Mouse (Mus musculus) hindbrain, embryonic 10.5 days (tissue): Measurements from ENCODE around the gene Gpalpp1. TPM values are rescaled to one million over a fixed set of nuclear protein-coding genes. Genes with fewer than 3 reads are reported as not detected.

Experiments used
- DNase-seq: peaks from one replicate; pipeline ENCODE4 v3.0.0-alpha.2; 2017; ENCODE audit warnings: low spot score
- H3K27ac ChIP-seq: fragments of 300-500 bp; sonication (generic); 2 replicates; pipeline ENCODE4 v1.5.1; 2016; ENCODE audit warnings: mild to moderate bottlenecking, moderate library complexity
- H3K27me3 ChIP-seq: fragments of 300-500 bp; sonication (generic); 2 replicates; pipeline ENCODE4 v1.6.1; 2016; ENCODE audit warnings: mild to moderate bottlenecking; ENCODE audit not compliant: poor library complexity, insufficient read depth, severe bottlenecking
- H3K36me3 ChIP-seq: fragments of 300-500 bp; sonication (generic); 2 replicates; pipeline ENCODE4 v1.6.1; 2016; ENCODE audit warnings: mild to moderate bottlenecking, moderate library complexity
- H3K4me1 ChIP-seq: fragments of 300-500 bp; sonication (generic); replicated peaks from 2 replicates; pipeline ENCODE4 v1.6.1; 2016; ENCODE audit warnings: mild to moderate bottlenecking
- H3K4me3 ChIP-seq: fragments of 300-500 bp; sonication (generic); 2 replicates; pipeline ENCODE4 v1.5.1; 2016; ENCODE audit warnings: mild to moderate bottlenecking, moderate library complexity
- H3K9me3 ChIP-seq: fragments of 300-500 bp; sonication (generic); 2 replicates; pipeline ENCODE4 v1.6.1; 2016; ENCODE audit warnings: mild to moderate bottlenecking, moderate library complexity
- WGBS: fragments of 180-500 bp; shearing (Covaris S2); methylation state at CpG from one replicate; pipeline ENCODE4 v1.1.7; 2016; 5-methylcytosine and 5-hydroxymethylcytosine counted together
- polyA plus RNA-seq: library from polyadenylated mRNA; unstranded; fragments of >200 nt; fragmentation: Nextera tagmentation; extraction: Ambion mirVana; gene quantifications from 2 replicates; pipeline ENCODE4 v1.2.1, GENCODE M21; 2016

Gpalpp1 gene
- polyA plus RNA-seq, 1 experiment from 2014 or later, result 13.1 TPM

- 86% methylated on average over 1 of the region's 1 CpGs for WGBS
- H3K4me3 ChIP-seq, result no peak overlapping the region
Measured at GRCm38 (mm10) chr14:76145248-76145647, 34.7 kb upstream of the Gpalpp1 start.

GRCm38 (mm10) chr14:76134975-76135374 lies 24.4 kb upstream of the Gpalpp1 start:
- WGBS, result 96% methylated on average over 4 of the region's 4 CpGs
- Histone ChIP-seq H3K27ac (no peak overlapping the region), H3K36me3 (peaks cover 79% of the 10 kb centered on the region), H3K4me1 (no peaks in the 10 kb centered on the region), H3K4me3 (no peak overlapping the region), H3K9me3 (no peaks in the 10 kb centered on the region), H3K27me3 (no peaks in the 10 kb centered on the region)
- no peak for DNase-seq

More at GRCm38 (mm10) chr14:76145248-76145647, 34.7 kb upstream of the Gpalpp1 start:
- no peaks in the 10 kb centered on the region for H3K36me3 ChIP-seq
- H3K9me3 ChIP-seq, result no peaks in the 10 kb centered on the region
- no peak overlapping the region for H3K27ac ChIP-seq
- no peaks in the 10 kb centered on the region for H3K27me3 ChIP-seq
- DNase-seq, result no peak
- H3K4me1 ChIP-seq, result peaks cover 6% of the 10 kb centered on the region

- no peaks in the 10 kb centered on the region for H3K9me3 ChIP-seq
- peaks cover 98% of the 10 kb centered on the region for H3K36me3 ChIP-seq
- H3K4me3 ChIP-seq, result no peak overlapping the region
- H3K4me1 ChIP-seq, result no peaks in the 10 kb centered on the region
- H3K27me3 ChIP-seq, result no peaks in the 10 kb centered on the region
- no peak for DNase-seq
- H3K27ac ChIP-seq, result no peak overlapping the region
- 89% methylated on average over 4 of the region's 4 CpGs for WGBS
Measured at GRCm38 (mm10) chr14:76128174-76128573, 17.6 kb upstream of the Gpalpp1 start.

- Histone ChIP-seq H3K27me3 (no peaks in the 10 kb centered on the region), H3K36me3 (peaks cover 98% of the 10 kb centered on the region), H3K4me3 (no peak overlapping the region), H3K27ac (no peak overlapping the region), H3K9me3 (no peaks in the 10 kb centered on the region), H3K4me1 (no peaks in the 10 kb centered on the region)
- 91% methylated on average over 3 of the region's 3 CpGs for WGBS
- no peak for DNase-seq
Measured at GRCm38 (mm10) chr14:76127311-76127710, 16.8 kb upstream of the Gpalpp1 start.

GRCm38 (mm10) chr14:76122663-76123058 lies 12.1 kb upstream of the Gpalpp1 start:
- H3K4me3 ChIP-seq, result no peak overlapping the region
- H3K4me1 ChIP-seq, result no peaks in the 10 kb centered on the region
- no peak for DNase-seq
- peaks cover 91% of the 10 kb centered on the region for H3K36me3 ChIP-seq
- H3K27ac ChIP-seq, result no peak overlapping the region
- no peaks in the 10 kb centered on the region for H3K27me3 ChIP-seq
- WGBS, result 93% methylated on average over 8 of the region's 8 CpGs
- H3K9me3 ChIP-seq, result no peaks in the 10 kb centered on the region

GRCm38 (mm10) chr14:76121901-76122662 lies 11.5 kb upstream of the Gpalpp1 start:
- Histone ChIP-seq H3K27me3 (no peaks in the 10 kb centered on the region), H3K27ac (no peak overlapping the region), H3K36me3 (peaks cover 91% of the 10 kb centered on the region), H3K4me3 (no peak overlapping the region), H3K4me1 (no peaks in the 10 kb centered on the region), H3K9me3 (no peaks in the 10 kb centered on the region)
- peak; percentile 48 for DNase-seq
- 68% methylated on average over 6 of the region's 6 CpGs for WGBS

- Histone ChIP-seq H3K36me3 (peaks cover 91% of the 10 kb centered on the region), H3K27ac (no peak overlapping the region), H3K4me1 (no peaks in the 10 kb centered on the region), H3K9me3 (no peaks in the 10 kb centered on the region), H3K27me3 (no peaks in the 10 kb centered on the region), H3K4me3 (no peak overlapping the region)
- 88% methylated on average over 4 of the region's 4 CpGs for WGBS
- DNase-seq, result no peak
Measured at GRCm38 (mm10) chr14:76120472-76120871, 9.9 kb upstream of the Gpalpp1 start.

GRCm38 (mm10) chr14:76118963-76119362 lies 8.4 kb upstream of the Gpalpp1 start:
- 79% methylated on average over 4 of the region's 4 CpGs for WGBS
- Histone ChIP-seq H3K27me3 (no peaks in the 10 kb centered on the region), H3K36me3 (peaks cover 91% of the 10 kb centered on the region), H3K4me3 (no peak overlapping the region), H3K27ac (no peak overlapping the region), H3K4me1 (no peaks in the 10 kb centered on the region), H3K9me3 (no peaks in the 10 kb centered on the region)
- no peak for DNase-seq

GRCm38 (mm10) chr14:76115744-76116143 lies 5.2 kb upstream of the Gpalpp1 start:
- peaks cover 75% of the 10 kb centered on the region for H3K36me3 ChIP-seq

GRCm38 (mm10) chr14:76099543-76099942 lies 11.0 kb downstream of the Gpalpp1 start:
- H3K27me3 ChIP-seq, result no peaks in the 10 kb centered on the region
- no peaks in the 10 kb centered on the region for H3K9me3 ChIP-seq
- peaks cover 89% of the 10 kb centered on the region for H3K36me3 ChIP-seq
- DNase-seq, result no peak
- H3K4me1 ChIP-seq, result no peaks in the 10 kb centered on the region
- WGBS, result 96% methylated on average over 9 of the region's 9 CpGs
- no peak overlapping the region for H3K4me3 ChIP-seq
- no peak overlapping the region for H3K27ac ChIP-seq

More at GRCm38 (mm10) chr14:76115744-76116143, 5.2 kb upstream of the Gpalpp1 start:
- no peaks in the 10 kb centered on the region for H3K27me3 ChIP-seq
- no peak for DNase-seq
- no peak overlapping the region for H3K4me3 ChIP-seq
- H3K9me3 ChIP-seq, result no peaks in the 10 kb centered on the region
- H3K27ac ChIP-seq, result no peak overlapping the region
- peaks cover 13% of the 10 kb centered on the region for H3K4me1 ChIP-seq
- WGBS, result 94% methylated on average over 5 of the region's 5 CpGs

- no peak for DNase-seq
- Histone ChIP-seq H3K4me3 (no peak overlapping the region), H3K27me3 (no peaks in the 10 kb centered on the region), H3K27ac (no peak overlapping the region), H3K36me3 (peaks cover 91% of the 10 kb centered on the region), H3K9me3 (no peaks in the 10 kb centered on the region), H3K4me1 (no peaks in the 10 kb centered on the region)
- WGBS, result 92% methylated on average over 5 of the region's 5 CpGs
Measured at GRCm38 (mm10) chr14:76097815-76098214, 12.7 kb downstream of the Gpalpp1 start.

- Histone ChIP-seq H3K27me3 (no peaks in the 10 kb centered on the region), H3K9me3 (no peaks in the 10 kb centered on the region), H3K27ac (no peak overlapping the region), H3K4me1 (no peaks in the 10 kb centered on the region), H3K4me3 (no peak overlapping the region), H3K36me3 (peaks cover 92% of the 10 kb centered on the region)
- DNase-seq, result no peak
- 94% methylated on average over 7 of the region's 7 CpGs for WGBS
Measured at GRCm38 (mm10) chr14:76097244-76097643, 13.3 kb downstream of the Gpalpp1 start.

- H3K27ac ChIP-seq, result no peak overlapping the region
- H3K4me3 ChIP-seq, result no peak overlapping the region
- 90% methylated on average over 3 of the region's 3 CpGs for WGBS
- H3K4me1 ChIP-seq, result no peaks in the 10 kb centered on the region
- no peak for DNase-seq
- no peaks in the 10 kb centered on the region for H3K27me3 ChIP-seq
- H3K9me3 ChIP-seq, result no peaks in the 10 kb centered on the region
- peaks cover 6% of the 10 kb centered on the region for H3K36me3 ChIP-seq
Measured at GRCm38 (mm10) chr14:76084188-76084587, 26.4 kb downstream of the Gpalpp1 start.
